Mouse (Mus musculus): ENCODE results near the gene Pacsin3.
"Not testable (repeated sequence)": the region's sequence is repeated elsewhere in the genome, so short reads cannot be mapped to it uniquely, and the experiment has no call there.

Gene Pacsin3

GRCm38 (mm10) chr2:91255661-91256150 is at the start of gene Pacsin3:
Gene Pacsin3, plus strand, starts transcription at chr2:91255954.
- no peak for DNase-seq

GRCm38 (mm10) chr2:91206254-91206775 is 49.4 kb upstream of the Pacsin3 start:
- DNase-seq = no peak

GRCm38 (mm10) chr2:91213311-91213710 is 42.4 kb upstream of the Pacsin3 start:
- DNase-seq = no peak

DNA sequence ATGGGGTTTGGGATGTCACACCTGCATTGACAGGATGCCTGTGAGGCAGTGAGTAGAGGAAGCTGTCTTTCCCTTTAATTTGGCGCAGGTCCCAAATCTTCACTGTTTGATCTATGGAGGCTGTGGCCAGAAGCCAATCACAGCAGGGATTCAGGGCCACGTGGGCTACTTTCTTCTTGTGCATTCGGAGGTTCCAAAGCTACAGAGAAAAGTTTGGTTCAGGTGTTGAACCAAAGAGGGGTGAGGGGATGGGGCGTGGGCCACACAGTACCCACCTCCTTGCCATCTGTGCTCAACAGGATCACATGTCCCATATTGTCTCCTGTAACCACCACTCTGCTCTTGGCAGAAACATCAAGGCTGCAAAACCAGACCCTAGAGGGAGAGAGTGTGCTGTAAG is 38.7 kb upstream of the Pacsin3 start:
- peak; percentile 60 to 79 for DNase-seq

DNA sequence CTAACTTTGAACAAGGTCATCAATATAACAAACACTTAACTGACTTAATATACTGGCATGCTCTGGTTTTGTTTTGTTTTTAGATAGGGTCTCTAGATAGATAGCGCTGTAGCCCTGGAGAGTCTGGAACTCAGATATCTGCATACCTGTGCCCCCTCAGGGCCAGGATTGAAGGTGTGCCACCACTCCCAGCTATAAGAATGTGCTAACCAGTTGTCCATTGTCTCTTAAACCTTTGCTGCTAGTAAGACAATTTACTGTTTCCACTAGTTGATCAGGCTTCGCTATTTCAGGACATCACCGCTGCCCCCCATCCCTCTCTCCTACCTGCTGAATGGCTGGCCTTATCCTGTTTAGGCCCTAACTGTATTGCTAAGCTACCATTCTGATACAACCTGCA is 35.3 kb upstream of the Pacsin3 start:
- DNase-seq = no peak

GRCm38 (mm10) chr2:91223614-91224013 is 32.1 kb upstream of the Pacsin3 start:
- DNase-seq = no peak

- no peak for DNase-seq
These were observed 26.0 kb upstream of the Pacsin3 start for GRCm38 (mm10) chr2:91229735-91230134.

DNA sequence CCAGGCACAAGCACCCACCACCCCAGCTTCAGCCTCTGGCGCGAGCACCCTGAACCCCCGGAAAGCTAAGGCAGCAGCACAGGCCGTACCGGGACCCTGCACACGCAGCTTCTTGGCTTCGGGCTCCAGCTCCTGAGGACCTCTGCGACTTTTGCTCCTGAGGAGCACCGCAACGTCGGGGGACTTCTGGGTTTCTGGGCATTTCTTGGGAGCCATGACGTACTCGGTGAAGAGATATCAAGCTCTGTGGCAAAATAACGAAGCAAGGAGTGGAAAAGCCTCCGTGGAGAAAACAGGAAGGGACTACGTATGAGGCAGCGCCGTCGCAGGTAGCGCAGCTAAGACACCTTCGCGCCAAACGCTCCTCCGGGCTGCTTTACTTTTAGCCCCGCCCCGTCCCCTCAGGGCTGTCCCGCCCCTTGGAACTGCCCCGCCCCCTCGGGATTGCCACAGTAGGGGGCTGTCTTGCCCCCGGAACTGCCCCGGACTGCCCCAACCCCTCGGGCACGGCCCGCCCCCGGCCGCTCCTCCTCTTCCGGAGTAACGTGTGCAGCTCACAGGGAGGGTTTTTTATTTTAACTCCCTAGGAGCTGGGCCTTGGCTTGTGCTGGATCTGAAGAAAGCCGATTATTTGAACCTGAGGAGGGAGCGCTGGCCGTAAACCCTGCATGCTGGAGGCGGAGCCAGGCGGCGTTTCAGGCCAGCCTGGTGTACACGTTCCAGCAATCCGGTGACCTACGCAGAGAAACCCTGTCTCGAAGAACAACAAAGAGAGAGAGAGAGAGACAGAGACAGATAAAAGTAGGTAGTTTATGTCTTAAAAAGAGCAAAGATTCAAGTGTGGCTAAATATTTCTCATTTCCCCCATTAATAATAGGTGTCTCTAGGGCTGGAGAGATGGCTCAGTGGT is 18.9 kb upstream of the Pacsin3 start, which contains the start of gene Ddb2:
TSS of gene Ddb2 (minus strand) at position 382 of the 910 bp plus-strand sequence.
- DNase-seq = peak; percentile 87

- DNase-seq = not testable (repeated sequence)
These were observed 18.2 kb upstream of the Pacsin3 start for GRCm38 (mm10) chr2:91237511-91238080.

DNA sequence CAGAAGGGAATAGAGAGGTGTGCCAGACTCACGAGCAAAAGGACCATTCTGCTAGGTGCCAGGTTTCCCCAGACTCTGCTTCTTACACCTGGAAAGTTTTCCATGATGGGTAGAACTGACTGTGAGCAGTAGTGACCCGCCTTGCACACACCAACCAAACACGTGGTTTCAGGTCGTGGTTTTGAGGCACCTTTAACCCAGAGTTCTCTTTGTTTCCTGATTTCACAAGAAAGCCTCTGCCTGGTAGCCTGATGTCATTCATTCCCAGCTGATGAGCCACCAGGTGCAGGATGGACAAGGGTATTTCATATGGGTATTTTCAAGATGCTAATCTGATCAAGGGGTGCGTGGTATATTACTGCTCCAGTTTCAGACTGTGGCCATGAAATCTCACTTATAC is 13.2 kb upstream of the Pacsin3 start:
- no peak for DNase-seq

GRCm38 (mm10) chr2:91243416-91243815 is 12.3 kb upstream of the Pacsin3 start:
- no peak for DNase-seq

DNA sequence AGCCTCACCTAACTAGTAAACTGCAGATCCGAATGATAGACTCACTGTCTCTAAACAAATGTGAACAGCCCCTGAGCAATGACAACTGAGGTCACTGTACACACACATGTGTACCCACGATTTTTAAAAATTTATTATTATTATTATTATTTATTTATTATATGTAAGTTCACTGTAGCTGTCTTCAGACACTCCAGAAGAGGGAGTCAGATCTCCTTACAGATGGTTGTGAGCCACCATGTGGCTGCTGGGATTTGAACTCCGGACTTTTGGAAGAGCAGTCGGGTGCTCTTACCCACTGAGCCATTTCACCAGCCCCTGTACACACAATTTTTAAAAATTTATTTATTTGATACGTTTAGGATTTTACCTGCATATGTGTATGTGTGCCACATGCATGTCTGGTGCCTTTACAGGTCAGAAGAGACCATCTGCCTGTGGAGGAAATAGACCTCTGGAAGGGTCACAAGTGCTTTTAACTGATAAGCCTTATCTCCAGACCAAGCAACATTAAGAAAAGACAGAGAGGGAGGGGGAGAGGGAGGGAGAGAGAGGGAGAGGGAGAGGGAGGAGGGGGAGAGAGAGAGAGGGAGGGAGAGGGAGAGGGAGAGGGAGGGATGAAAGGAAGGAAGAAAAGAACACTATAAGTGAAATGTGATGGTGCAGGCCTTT is 11.1 kb upstream of the Pacsin3 start:
- no peak for DNase-seq

DNA sequence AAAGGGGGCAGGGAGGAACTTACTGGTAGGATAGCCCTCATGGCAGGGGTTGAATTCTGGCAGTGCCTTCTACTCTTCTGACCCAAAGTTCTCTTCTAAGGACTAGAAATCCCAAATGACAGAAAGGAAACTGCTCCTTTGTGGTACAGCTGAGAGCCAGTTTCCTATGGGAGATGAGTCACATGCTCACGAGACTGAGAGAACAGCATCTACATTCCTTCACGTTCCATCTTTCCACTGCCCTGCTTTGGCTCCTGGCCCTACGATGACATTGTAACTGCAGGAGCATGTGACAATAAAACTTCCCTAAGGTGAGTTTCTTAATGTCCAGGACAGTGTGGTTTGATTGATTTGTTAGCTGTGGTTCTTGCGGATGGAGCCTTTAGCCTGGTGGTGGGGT is 7.4 kb upstream of the Pacsin3 start:
- DNase-seq = no peak

GRCm38 (mm10) chr2:91252001-91252400 is 3.8 kb upstream of the Pacsin3 start:
- no peak for DNase-seq

- DNase-seq = no peak
These were observed 3.2 kb upstream of the Pacsin3 start for GRCm38 (mm10) chr2:91252512-91252911.

DNA sequence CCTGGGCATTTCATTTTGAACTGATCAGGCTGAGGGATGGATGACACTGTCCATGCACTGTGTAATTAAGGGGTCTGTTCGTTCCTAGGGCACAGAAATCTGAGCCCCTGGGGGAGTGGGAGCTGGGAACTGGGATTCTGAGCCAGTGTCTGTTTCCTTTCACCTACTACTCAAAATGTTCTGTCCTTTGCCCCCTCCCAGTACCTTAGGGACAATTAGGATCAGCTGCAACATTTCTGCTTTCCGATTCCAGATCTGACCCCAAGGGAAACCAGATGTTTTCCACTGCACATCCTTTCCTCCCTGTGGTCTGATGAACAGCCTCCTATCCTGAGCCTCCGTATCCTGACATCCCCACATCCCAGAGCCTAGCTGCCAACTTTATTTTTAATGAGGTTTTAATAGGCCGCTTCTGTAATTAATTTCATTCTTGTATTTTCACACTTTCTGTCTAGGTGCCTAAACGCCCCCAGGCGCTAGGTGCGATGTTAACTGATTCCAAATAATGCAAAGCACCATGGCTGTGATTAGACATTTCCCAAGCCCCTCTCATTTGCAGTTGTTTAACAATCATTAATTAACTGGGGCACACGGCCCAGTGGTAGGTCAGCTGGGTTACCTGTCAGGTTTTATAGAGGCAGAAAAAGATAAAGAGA is 901 bp upstream of the Pacsin3 start:
- DNase-seq = no peak

GRCm38 (mm10) chr2:91256256-91257125 is 737 bp downstream of the Pacsin3 start:
- DNase-seq = no peak

GRCm38 (mm10) chr2:91257126-91257980 is 1.6 kb downstream of the Pacsin3 start:
- no peak for DNase-seq

DNA sequence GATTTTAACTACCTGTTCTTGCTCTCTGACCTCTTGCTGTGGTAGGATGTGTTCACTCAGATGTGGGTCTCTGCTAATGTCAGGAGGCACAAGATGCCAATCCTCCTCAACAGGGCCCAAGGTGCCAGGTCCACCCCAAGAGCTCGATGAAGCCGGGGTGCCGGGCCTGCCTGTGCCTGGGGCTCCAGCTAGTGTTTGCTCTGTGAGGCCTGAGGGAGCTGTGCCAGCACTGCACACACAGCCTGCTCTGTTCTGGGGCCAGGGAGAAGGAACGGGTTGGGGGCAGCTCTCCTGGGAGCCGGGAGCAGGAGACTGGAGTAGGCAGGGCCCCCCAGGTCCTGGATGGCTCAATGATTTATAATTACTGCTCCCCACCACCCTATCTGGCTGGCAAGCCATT is 2.3 kb downstream of the Pacsin3 start:
- DNase-seq = no peak

DNA sequence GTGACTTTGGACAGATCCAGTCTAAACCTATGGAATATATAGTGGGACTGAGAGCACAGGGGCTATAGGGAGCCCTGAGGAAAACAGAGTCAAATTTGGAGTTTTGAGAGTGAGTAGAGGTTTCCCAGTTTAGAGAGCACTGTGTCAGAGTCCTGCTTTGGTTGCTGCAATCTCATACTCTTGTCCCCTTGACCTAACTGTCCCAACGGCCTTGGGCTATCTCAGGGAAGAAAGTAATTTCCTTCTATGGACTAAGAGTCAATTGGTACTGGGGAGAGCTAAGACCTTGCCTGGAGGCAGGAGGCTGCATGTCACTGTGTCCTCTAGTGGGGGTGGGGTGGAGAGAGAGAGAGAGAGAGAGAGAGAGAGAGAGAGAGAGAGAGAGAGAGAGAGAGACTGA is 3.1 kb downstream of the Pacsin3 start:
- DNase-seq = no peak

DNA sequence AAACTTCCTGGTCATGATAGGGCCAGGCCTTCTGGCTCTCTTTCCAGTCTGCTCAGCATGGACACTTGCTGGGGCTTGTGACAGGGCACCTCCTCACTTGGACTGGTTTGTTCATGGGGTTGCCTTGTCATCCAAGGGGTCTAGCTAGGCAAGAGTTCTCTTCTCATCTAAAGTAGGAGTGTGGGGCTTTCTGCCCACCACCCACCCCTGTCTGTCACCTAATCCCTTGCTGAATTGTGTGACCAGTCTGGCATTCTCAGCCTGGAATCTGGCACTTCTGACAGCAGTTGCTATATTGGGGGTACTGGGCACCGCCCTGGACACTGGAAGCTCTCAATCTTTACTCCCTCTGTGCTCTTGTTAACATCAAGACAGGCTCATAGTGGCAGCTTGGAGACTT is 3.7 kb downstream of the Pacsin3 start:
- DNase-seq = no peak

Measured in thymus, adult 18-20 months (tissue).